Mouse (Mus musculus) intestine, postnatal 0 days (tissue): ENCODE results near the gene Grm8. TPM values are rescaled to one million over a fixed set of nuclear protein-coding genes. Genes with fewer than 3 reads are reported as not detected.

Experiments
- ATAC-seq: fragments of 200-750 bp; cut with Nextera tagmentation; 2 replicates; pipeline ENCODE4 v1.8.0; 2017; ENCODE audit warnings: mild to moderate bottlenecking, moderate TSS enrichment, moderate library complexity
- H3K27ac ChIP-seq: fragments of 300-500 bp; sonication (generic); 2 replicates; pipeline ENCODE4 v1.5.1; 2014; ENCODE audit warnings: mild to moderate bottlenecking, low read depth, low read length, moderate library complexity
- H3K27me3 ChIP-seq: fragments of 300-500 bp; sonication (generic); replicated peaks from 2 replicates; pipeline ENCODE4 v1.6.1; 2014; ENCODE audit warnings: low read length, mixed read lengths; ENCODE audit not compliant: control insufficient read depth, insufficient read depth
- H3K36me3 ChIP-seq: fragments of 300-500 bp; sonication (generic); 2 replicates; pipeline ENCODE4 v1.6.1; 2014; ENCODE audit warnings: mild to moderate bottlenecking, moderate library complexity; ENCODE audit not compliant: control insufficient read depth, insufficient read depth
- H3K4me1 ChIP-seq: fragments of 300-500 bp; sonication (generic); replicated peaks from 2 replicates; pipeline ENCODE4 v1.6.1; 2014; ENCODE audit warnings: antibody characterized with exemption, low read length, mixed read lengths; ENCODE audit not compliant: control insufficient read depth, insufficient read depth
- H3K4me2 ChIP-seq: fragments of 300-500 bp; sonication (generic); replicated peaks from 2 replicates; pipeline ENCODE4 v1.6.1; 2014; ENCODE audit warnings: low read depth, mild to moderate bottlenecking, moderate library complexity
- H3K4me3 ChIP-seq: fragments of 300-500 bp; sonication (generic); 2 replicates; pipeline ENCODE4 v1.5.1; 2014; ENCODE audit warnings: low read depth, low read length
- H3K9ac ChIP-seq: fragments of 300-500 bp; sonication (generic); 2 replicates; pipeline ENCODE4 v1.6.1; 2014; ENCODE audit warnings: mild to moderate bottlenecking, low read depth, low read length
- H3K9me3 ChIP-seq: fragments of 300-500 bp; sonication (generic); 2 replicates; pipeline ENCODE4 v1.6.1; 2016; ENCODE audit warnings: mixed run types; ENCODE audit not compliant: control insufficient read depth
- CTCF ChIP-seq: sonication (generic); IDR thresholded peaks from 2 replicates; pipeline ENCODE4 v1.5.1; 2016; ENCODE audit warnings: low read depth, mild to moderate bottlenecking, control low read depth, antibody characterized with exemption, moderate library complexity
- WGBS: fragments of 180-500 bp; shearing (Covaris S2); extraction: QIAGEN DNeasy Blood & Tissue Kit; methylation state at CpG from one replicate; pipeline ENCODE4 v1.1.7; 2014; 5-methylcytosine and 5-hydroxymethylcytosine counted together
- polyA plus RNA-seq: library from polyadenylated mRNA; unstranded; fragments of >200 nt; fragmentation: Nextera tagmentation; extraction: Ambion mirVana; gene quantifications from 2 replicates; pipeline ENCODE4 v1.2.1, GENCODE M21; 2015

Gene Grm8
- polyA plus RNA-seq, 1 experiment from 2014 or later: 1.1 TPM

DNA sequence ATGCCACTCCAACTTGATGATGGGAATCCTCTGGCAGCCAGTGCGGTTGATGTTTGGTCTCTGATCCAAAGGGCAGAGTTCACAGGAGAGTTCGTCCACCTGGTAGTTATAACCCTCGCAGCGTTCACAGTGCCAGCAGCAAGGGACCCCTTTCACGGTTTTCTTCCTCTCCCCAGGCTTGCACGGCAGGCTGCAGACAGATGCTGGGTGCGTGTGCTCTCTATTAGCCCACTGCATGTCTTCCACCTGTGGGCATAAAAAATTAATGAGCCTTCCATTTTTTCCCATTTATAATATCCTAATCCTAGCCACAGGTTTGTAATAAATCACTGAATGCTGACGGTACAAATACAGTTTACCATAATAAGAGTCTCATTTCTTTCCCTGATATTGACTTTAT lies 771.2 kb downstream of the Grm8 start:
- H3K36me3 ChIP-seq: no peaks in the 10 kb centered on the region
- no peak overlapping the region for H3K4me3 ChIP-seq
- no peaks in the 10 kb centered on the region for H3K4me1 ChIP-seq
- no peak overlapping the region for H3K9ac ChIP-seq
- no peaks in the 10 kb centered on the region for H3K9me3 ChIP-seq
- no peaks in the 10 kb centered on the region for H3K27me3 ChIP-seq
- H3K27ac ChIP-seq: no peak overlapping the region
- no peak overlapping the region for H3K4me2 ChIP-seq
- no peak for TF ChIP-seq CTCF
- ATAC-seq: no peak
- WGBS: 85% methylated on average over 8 of the region's 8 CpGs

DNA sequence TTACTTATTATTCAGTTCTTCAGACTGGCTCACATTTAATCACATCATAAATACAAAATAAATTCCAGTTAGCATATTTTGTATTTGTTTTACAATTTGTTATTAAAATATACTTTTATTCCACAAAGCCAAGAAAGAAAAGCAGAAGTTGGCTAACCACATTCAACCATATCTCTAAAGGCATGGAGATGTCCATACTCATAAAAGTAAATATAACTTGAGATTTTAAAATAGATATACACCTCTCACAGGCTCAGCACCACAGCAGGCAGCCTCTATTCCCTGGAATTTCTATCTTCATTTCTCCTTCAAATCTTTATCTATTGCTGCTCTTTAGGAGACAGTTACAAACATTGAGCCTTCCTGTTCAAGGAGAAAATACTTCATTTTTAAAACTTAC lies 774.5 kb downstream of the Grm8 start:
- H3K36me3 ChIP-seq: no peaks in the 10 kb centered on the region
- H3K4me1 ChIP-seq: no peaks in the 10 kb centered on the region
- H3K9ac ChIP-seq: no peak overlapping the region
- H3K4me2 ChIP-seq: no peak overlapping the region
- H3K4me3 ChIP-seq: no peak overlapping the region
- no peaks in the 10 kb centered on the region for H3K27me3 ChIP-seq
- no peak overlapping the region for H3K27ac ChIP-seq
- TF ChIP-seq CTCF: no peak
- no peak for ATAC-seq
- H3K9me3 ChIP-seq: no peaks in the 10 kb centered on the region

DNA sequence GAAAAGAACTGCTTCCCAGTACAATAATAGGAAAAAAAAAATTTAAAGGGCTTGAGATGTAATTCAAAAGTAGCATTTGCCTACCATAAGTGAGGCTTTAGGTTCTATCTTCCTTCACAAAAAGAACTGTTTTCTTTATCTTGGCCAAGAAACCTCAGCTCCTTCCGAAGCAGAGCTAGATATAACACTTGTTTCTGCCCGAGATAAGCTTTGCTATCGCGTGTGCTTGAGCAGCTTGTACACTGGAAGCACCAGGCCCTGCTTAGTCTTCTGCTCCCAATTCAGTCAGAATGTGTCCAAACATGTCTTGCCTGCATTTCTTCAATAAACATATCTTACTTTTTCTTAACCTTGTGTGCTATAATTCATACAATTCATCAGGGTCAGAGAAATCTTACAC lies 783.8 kb downstream of the Grm8 start:
- no peak overlapping the region for H3K9ac ChIP-seq
- no peak overlapping the region for H3K4me2 ChIP-seq
- no peaks in the 10 kb centered on the region for H3K9me3 ChIP-seq
- H3K4me1 ChIP-seq: no peaks in the 10 kb centered on the region
- no peak for TF ChIP-seq CTCF
- H3K27ac ChIP-seq: no peak overlapping the region
- no peaks in the 10 kb centered on the region for H3K27me3 ChIP-seq
- no peak for ATAC-seq
- H3K36me3 ChIP-seq: no peaks in the 10 kb centered on the region
- 72% methylated on average over 4 of the region's 4 CpGs for WGBS
- H3K4me3 ChIP-seq: no peak overlapping the region

- WGBS: 57% methylated on average over 2 of the region's 2 CpGs
- no peak for TF ChIP-seq CTCF
- H3K9ac ChIP-seq: no peak overlapping the region
- no peak for ATAC-seq
- no peak overlapping the region for H3K4me2 ChIP-seq
- H3K27me3 ChIP-seq: no peaks in the 10 kb centered on the region
- no peaks in the 10 kb centered on the region for H3K9me3 ChIP-seq
- no peak overlapping the region for H3K27ac ChIP-seq
- H3K4me1 ChIP-seq: no peaks in the 10 kb centered on the region
- H3K4me3 ChIP-seq: no peak overlapping the region
- H3K36me3 ChIP-seq: no peaks in the 10 kb centered on the region
Measured at GRCm38 (mm10) chr6:27348272-27348671, 786.7 kb downstream of the Grm8 start.

- Histone ChIP-seq H3K36me3 (no peaks in the 10 kb centered on the region), H3K9ac (no peak overlapping the region), H3K27me3 (no peaks in the 10 kb centered on the region), H3K9me3 (no peaks in the 10 kb centered on the region), H3K4me3 (no peak overlapping the region), H3K27ac (no peak overlapping the region), H3K4me2 (no peak overlapping the region), H3K4me1 (no peaks in the 10 kb centered on the region)
- ATAC-seq: no peak
- 78% methylated on average over 1 of the region's 1 CpGs for WGBS
- no peak for TF ChIP-seq CTCF
Measured at GRCm38 (mm10) chr6:27346311-27346710, 788.7 kb downstream of the Grm8 start.

- no peak for TF ChIP-seq CTCF
- Histone ChIP-seq H3K9me3 (no peaks in the 10 kb centered on the region), H3K4me2 (no peak overlapping the region), H3K4me1 (no peaks in the 10 kb centered on the region), H3K27me3 (no peaks in the 10 kb centered on the region), H3K36me3 (no peaks in the 10 kb centered on the region), H3K27ac (no peak overlapping the region), H3K9ac (no peak overlapping the region), H3K4me3 (no peak overlapping the region)
- WGBS: 83% methylated on average over 4 of the region's 4 CpGs
- ATAC-seq: no peak
Measured at GRCm38 (mm10) chr6:27340131-27340530, 794.8 kb downstream of the Grm8 start.

GRCm38 (mm10) chr6:27318575-27318974 lies 816.4 kb downstream of the Grm8 start:
- H3K9ac ChIP-seq: no peak overlapping the region
- no peaks in the 10 kb centered on the region for H3K36me3 ChIP-seq
- H3K9me3 ChIP-seq: no peaks in the 10 kb centered on the region
- no peak overlapping the region for H3K27ac ChIP-seq
- no peak for ATAC-seq
- no peak overlapping the region for H3K4me3 ChIP-seq
- no peak for TF ChIP-seq CTCF
- H3K4me1 ChIP-seq: no peaks in the 10 kb centered on the region
- H3K4me2 ChIP-seq: no peak overlapping the region
- WGBS: 70% methylated on average over 1 of the region's 1 CpGs
- no peaks in the 10 kb centered on the region for H3K27me3 ChIP-seq
